Mouse (Mus musculus) stomach, postnatal 0 days (tissue): Measurements from ENCODE around the gene Tcap.
"Not testable (repeated sequence)": the region's sequence is repeated elsewhere in the genome, so short reads cannot be mapped to it uniquely, and the experiment has no call there.

Experiments used
- CTCF ChIP-seq: IDR thresholded peaks from 2 replicates; pipeline ENCODE4 v1.5.1; 2016; ENCODE audit warnings: antibody characterized with exemption, low read depth, mild to moderate bottlenecking, moderate library complexity
- EP300 ChIP-seq: optimal IDR thresholded peaks from 2 replicates; pipeline ENCODE3; 2016; ENCODE audit warnings: antibody characterized with exemption

DNA sequence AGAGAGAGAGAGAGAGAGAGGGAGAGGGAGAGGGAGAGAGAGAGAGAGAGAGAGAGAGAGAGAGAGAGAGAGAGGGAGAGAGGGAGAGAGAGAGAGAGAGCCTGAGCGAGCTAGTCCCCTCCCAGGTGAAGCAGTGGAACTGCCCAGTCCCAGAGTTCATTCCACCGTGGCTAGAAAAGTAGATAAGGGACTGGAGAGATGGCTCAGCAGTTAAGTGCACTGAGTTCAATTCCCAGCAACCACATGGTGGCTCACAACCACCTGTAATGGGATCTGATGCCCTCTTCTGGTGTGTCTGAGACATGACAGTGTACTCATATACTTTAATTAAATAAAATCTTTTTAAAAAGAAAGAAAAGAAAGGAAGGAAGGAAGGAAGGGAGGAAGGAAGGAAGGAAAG, 1.2 kb upstream of the Tcap start:
- peak; percentile 25; the same call in 1 of the 2 replicates for TF ChIP-seq CTCF
- TF ChIP-seq EP300, result not testable (repeated sequence)
